Mouse (Mus musculus): Measurements from ENCODE around the gene Rab3il1.

GRCm38 (mm10) chr19:9987192-9987591 is 14.3 kb upstream of the Rab3il1 start:
- TF ChIP-seq EP300 (IDR thresholded peaks at IDR 0.05; ENCODE audit: low read depth) (no peak), CTCF (IDR thresholded peaks at IDR 0.05; ENCODE audit: low read depth) (no peak)

Data from heart, postnatal 0 days (tissue).